Mouse (Mus musculus) hindbrain, embryonic 16.5 days (tissue): ENCODE data around the gene 1700016K19Rik. TPM values are rescaled to one million over a fixed set of nuclear protein-coding genes. Genes with fewer than 3 reads are reported as not detected.
"Not testable (repeated sequence)": the region's sequence is repeated elsewhere in the genome, so short reads cannot be mapped to it uniquely, and the experiment has no call there.

Experiments
- ATAC-seq: fragments of 200-750 bp; cut with Nextera tagmentation; 2 replicates; pipeline ENCODE4 v1.8.0; 2017; ENCODE audit warnings: moderate TSS enrichment, moderate library complexity
- H3K27ac ChIP-seq: fragments of 300-500 bp; sonication (generic); 2 replicates; pipeline ENCODE4 v1.5.1; 2014; ENCODE audit warnings: low read depth, mild to moderate bottlenecking, control low read depth, low read length, moderate library complexity
- H3K27me3 ChIP-seq: fragments of 300-500 bp; sonication (generic); replicated peaks from 2 replicates; pipeline ENCODE4 v1.6.1; 2014; ENCODE audit warnings: low read length; ENCODE audit not compliant: control insufficient read depth, insufficient read depth
- H3K36me3 ChIP-seq: fragments of 300-500 bp; sonication (generic); 2 replicates; pipeline ENCODE4 v1.6.1; 2014; ENCODE audit warnings: mild to moderate bottlenecking, low read length, moderate library complexity, mixed read lengths; ENCODE audit not compliant: control insufficient read depth, insufficient read depth
- H3K4me1 ChIP-seq: fragments of 300-500 bp; sonication (generic); 2 replicates; pipeline ENCODE4 v1.6.1; 2014; ENCODE audit warnings: low read depth, low read length; ENCODE audit not compliant: control insufficient read depth, insufficient read depth
- H3K4me2 ChIP-seq: fragments of 300-500 bp; sonication (generic); 2 replicates; pipeline ENCODE4 v1.6.1; 2014; ENCODE audit warnings: mild to moderate bottlenecking, low read length, control low read depth, moderate library complexity
- H3K4me3 ChIP-seq: fragments of 300-500 bp; sonication (generic); 2 replicates; pipeline ENCODE4 v1.5.1; 2014; ENCODE audit warnings: mild to moderate bottlenecking, low read length, control low read depth, moderate library complexity
- H3K9ac ChIP-seq: fragments of 300-500 bp; sonication (generic); 2 replicates; pipeline ENCODE4 v1.6.1; 2014; ENCODE audit warnings: low read depth, mild to moderate bottlenecking, control low read depth, low read length, moderate library complexity
- H3K9me3 ChIP-seq: fragments of 300-500 bp; sonication (generic); 2 replicates; pipeline ENCODE4 v1.6.1; 2014; ENCODE audit warnings: mild to moderate bottlenecking, low read length, moderate library complexity; ENCODE audit not compliant: control insufficient read depth
- WGBS: fragments of 180-500 bp; shearing (Covaris S2); extraction: QIAGEN DNeasy Blood & Tissue Kit; methylation state at CpG from one replicate; pipeline ENCODE4 v1.1.7; 2014; 5-methylcytosine and 5-hydroxymethylcytosine counted together
- polyA plus RNA-seq: library from polyadenylated mRNA; unstranded; fragments of >200 nt; fragmentation: Nextera tagmentation; extraction: Ambion mirVana; gene quantifications from 2 replicates; pipeline ENCODE4 v1.2.1, GENCODE M21; 2015

The 1700016K19Rik gene
- polyA plus RNA-seq, 1 experiment from 2014 or later: 5.0 TPM

GRCm38 (mm10) chr11:76000701-76001100, 989 bp downstream of the 1700016K19Rik start:
- no peak overlapping the region for H3K4me3 ChIP-seq
- no peaks in the 10 kb centered on the region for H3K4me1 ChIP-seq
- H3K9ac ChIP-seq: no peak overlapping the region
- no peaks in the 10 kb centered on the region for H3K27me3 ChIP-seq
- no peak for ATAC-seq
- 87% methylated on average over 5 of the region's 5 CpGs for WGBS
- H3K9me3 ChIP-seq: no peaks in the 10 kb centered on the region
- H3K4me2 ChIP-seq: no peak overlapping the region
- H3K36me3 ChIP-seq: no peaks in the 10 kb centered on the region
- H3K27ac ChIP-seq: no peak overlapping the region

GRCm38 (mm10) chr11:76001237-76001878, 1.6 kb downstream of the 1700016K19Rik start:
- 64% methylated on average over 3 of the region's 3 CpGs for WGBS
- H3K27me3 ChIP-seq: no peaks in the 10 kb centered on the region
- no peak overlapping the region for H3K4me3 ChIP-seq
- no peak overlapping the region for H3K27ac ChIP-seq
- no peak overlapping the region for H3K4me2 ChIP-seq
- H3K36me3 ChIP-seq: no peaks in the 10 kb centered on the region
- no peak for ATAC-seq
- H3K9ac ChIP-seq: no peak overlapping the region
- no peaks in the 10 kb centered on the region for H3K9me3 ChIP-seq
- H3K4me1 ChIP-seq: no peaks in the 10 kb centered on the region

GRCm38 (mm10) chr11:76004276-76004675, 4.6 kb downstream of the 1700016K19Rik start:
- ATAC-seq, H3K27ac ChIP-seq, H3K9me3 ChIP-seq: not testable (repeated sequence)

GRCm38 (mm10) chr11:76008162-76008561, 8.4 kb downstream of the 1700016K19Rik start:
- H3K4me1 ChIP-seq: no peaks in the 10 kb centered on the region
- no peak overlapping the region for H3K4me2 ChIP-seq
- no peak overlapping the region for H3K27ac ChIP-seq
- H3K9me3 ChIP-seq: no peaks in the 10 kb centered on the region
- H3K4me3 ChIP-seq: no peak overlapping the region
- no peaks in the 10 kb centered on the region for H3K27me3 ChIP-seq
- no peak for ATAC-seq
- H3K36me3 ChIP-seq: no peaks in the 10 kb centered on the region
- 72% methylated on average over 2 of the region's 2 CpGs for WGBS
- no peak overlapping the region for H3K9ac ChIP-seq

More at GRCm38 (mm10) chr11:76004276-76004675, 4.6 kb downstream of the 1700016K19Rik start:
- not testable (repeated sequence) for H3K36me3 ChIP-seq, H3K4me2 ChIP-seq, H3K4me3 ChIP-seq, H3K27me3 ChIP-seq, H3K4me1 ChIP-seq, H3K9ac ChIP-seq
- 91% methylated on average over 7 of the region's 7 CpGs for WGBS

- H3K27ac ChIP-seq: no peak overlapping the region
- H3K4me3 ChIP-seq: no peak overlapping the region
- no peak overlapping the region for H3K9ac ChIP-seq
- no peaks in the 10 kb centered on the region for H3K4me1 ChIP-seq
- H3K36me3 ChIP-seq: no peaks in the 10 kb centered on the region
- H3K4me2 ChIP-seq: no peak overlapping the region
- no peaks in the 10 kb centered on the region for H3K9me3 ChIP-seq
- H3K27me3 ChIP-seq: no peaks in the 10 kb centered on the region
- 88% methylated on average over 6 of the region's 6 CpGs for WGBS
- ATAC-seq: no peak
Measured at GRCm38 (mm10) chr11:76009101-76009500, 9.4 kb downstream of the 1700016K19Rik start.

GRCm38 (mm10) chr11:76010838-76011624, 11.3 kb downstream of the 1700016K19Rik start:
- WGBS: 85% methylated on average over 9 of the region's 9 CpGs
- H3K27ac ChIP-seq: no peak overlapping the region
- no peak overlapping the region for H3K4me3 ChIP-seq
- no peak overlapping the region for H3K4me2 ChIP-seq
- no peaks in the 10 kb centered on the region for H3K36me3 ChIP-seq
- no peaks in the 10 kb centered on the region for H3K27me3 ChIP-seq
- H3K4me1 ChIP-seq: no peaks in the 10 kb centered on the region
- H3K9me3 ChIP-seq: no peaks in the 10 kb centered on the region
- no peak overlapping the region for H3K9ac ChIP-seq
- ATAC-seq: no peak

- H3K27me3 ChIP-seq: no peaks in the 10 kb centered on the region
- WGBS: 92% methylated on average over 6 of the region's 6 CpGs
- ATAC-seq: no peak
Measured at GRCm38 (mm10) chr11:76015251-76015650, 15.5 kb downstream of the 1700016K19Rik start.

GRCm38 (mm10) chr11:76015814-76016213, 16.1 kb downstream of the 1700016K19Rik start:
- Histone ChIP-seq H3K36me3 (no peaks in the 10 kb centered on the region), H3K4me2 (no peak overlapping the region), H3K9me3 (no peaks in the 10 kb centered on the region), H3K4me3 (no peak overlapping the region), H3K27ac (no peak overlapping the region), H3K4me1 (no peaks in the 10 kb centered on the region), H3K27me3 (no peaks in the 10 kb centered on the region), H3K9ac (no peak overlapping the region)
- no peak for ATAC-seq
- WGBS: 66% methylated on average over 4 of the region's 4 CpGs

More at GRCm38 (mm10) chr11:76015251-76015650, 15.5 kb downstream of the 1700016K19Rik start:
- no peak overlapping the region for H3K4me2 ChIP-seq
- H3K36me3 ChIP-seq: no peaks in the 10 kb centered on the region
- no peaks in the 10 kb centered on the region for H3K4me1 ChIP-seq
- no peak overlapping the region for H3K27ac ChIP-seq
- H3K9me3 ChIP-seq: no peaks in the 10 kb centered on the region
- H3K4me3 ChIP-seq: no peak overlapping the region
- H3K9ac ChIP-seq: no peak overlapping the region

GRCm38 (mm10) chr11:76019879-76020278, 20.2 kb downstream of the 1700016K19Rik start:
- ATAC-seq: no peak
- Histone ChIP-seq H3K27me3 (no peaks in the 10 kb centered on the region), H3K4me3 (no peak overlapping the region), H3K27ac (no peak overlapping the region), H3K4me1 (no peaks in the 10 kb centered on the region), H3K4me2 (no peak overlapping the region), H3K9me3 (no peaks in the 10 kb centered on the region), H3K9ac (no peak overlapping the region), H3K36me3 (no peaks in the 10 kb centered on the region)
- 76% methylated on average over 4 of the region's 4 CpGs for WGBS
